Mouse (Mus musculus): ENCODE results near the gene Dlgap3. TPM values are rescaled to one million over a fixed set of nuclear protein-coding genes. Genes with fewer than 3 reads are reported as not detected.

Dlgap3 gene
- 35.0 and 39.2 TPM in 2 replicates for polyA plus RNA-seq (2012; rRNA removed)

GRCm38 (mm10) chr4:127168914-127169345 lies at the start of gene Dlgap3:
Gene Dlgap3, plus strand, starts transcription at chr4:127169204.

DNA sequence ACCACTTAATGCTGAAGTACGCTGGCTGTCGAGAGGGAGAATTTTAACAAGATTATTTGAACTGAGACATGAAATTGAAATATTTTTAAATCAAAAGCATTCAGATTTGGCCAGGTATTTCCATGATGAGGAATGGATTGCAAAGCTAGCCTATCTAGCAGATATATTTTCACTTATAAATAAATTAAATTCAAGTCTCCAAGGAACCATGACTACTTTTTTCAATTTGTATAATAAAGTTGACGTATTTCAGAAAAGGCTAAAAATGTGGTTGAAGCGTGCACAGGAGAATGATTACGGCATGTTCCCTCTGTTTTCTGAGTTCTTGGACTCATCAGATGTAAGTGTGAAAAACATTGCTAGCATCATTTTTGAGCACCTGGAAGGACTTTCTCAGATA lies 45.6 kb upstream of the Dlgap3 start, which contains the start of gene Tmem35b:
Gene Tmem35b, plus strand, starts transcription at position 301 of the 400 bp plus-strand sequence.

GRCm38 (mm10) chr4:127243552-127243951 lies 74.5 kb downstream of the Dlgap3 start, which contains the start of gene Smim12:
Gene Smim12, plus strand, starts transcription at chr4:127243784.

Other genes with a start within 250 kb of the Dlgap3 start
- 32.5 and 34.2 TPM in 2 replicates for gene Zmym4, start 201.1 kb upstream of the Dlgap3 start, polyA plus RNA-seq (2012; rRNA removed)
- 187 and 196 TPM in 2 replicates for gene Sfpq, start 147.9 kb upstream of the Dlgap3 start, polyA plus RNA-seq (2012; rRNA removed)
- 12.9 and 17.0 TPM in 2 replicates for gene Zmym1, start 108.1 kb upstream of the Dlgap3 start, polyA plus RNA-seq (2012; rRNA removed)
- 52.7 and 57.3 TPM in 2 replicates for gene Zmym6, start 91.8 kb upstream of the Dlgap3 start, polyA plus RNA-seq (2012; rRNA removed)
- gene Tmem35b, start 45.5 kb upstream of the Dlgap3 start, polyA plus RNA-seq (2012; rRNA removed), result 17.5 and 17.9 TPM in 2 replicates
- gene Smim12, start 74.6 kb downstream of the Dlgap3 start, polyA plus RNA-seq (2012; rRNA removed), result 33.4 and 34.3 TPM in 2 replicates
- 17.8 and 18.6 TPM in 2 replicates for gene Gja4, start 144.8 kb downstream of the Dlgap3 start, polyA plus RNA-seq (2012; rRNA removed)
- 0.33 and 1.3 TPM in 2 replicates for gene Gjb3, start 161.6 kb downstream of the Dlgap3 start, polyA plus RNA-seq (2012; rRNA removed)
- gene Gjb4, start 184.9 kb downstream of the Dlgap3 start, polyA plus RNA-seq (2012; rRNA removed), result 0.27 TPM in 1 of 2 replicates, not detected in the other
- 0.23 and 0.30 TPM in 2 replicates for gene Gjb5, start 189.0 kb downstream of the Dlgap3 start, polyA plus RNA-seq (2012; rRNA removed)